Mouse (Mus musculus): ENCODE data around the gene Crim1. TPM values are rescaled to one million over a fixed set of nuclear protein-coding genes. Genes with fewer than 3 reads are reported as not detected.
A peak's percentile ranks its signal among the peaks of the same experiment; 100 is the strongest.

Crim1 gene
- polyA plus RNA-seq, 1 experiment from 2014 or later, result 8.4 TPM

- 58% methylated on average over 3 of the region's 3 CpGs for WGBS
- no peak for ATAC-seq (replicated peaks; ENCODE audit: low FRiP score, low read depth)
- H3K4me2 ChIP-seq (ENCODE audit: low read length), result no peak overlapping the region
- H3K27ac ChIP-seq, result no peak overlapping the region
- no peak for TF ChIP-seq CTCF (IDR thresholded peaks at IDR 0.05; ENCODE audit: low read depth)
- no peaks in the 10 kb centered on the region for H3K9me3 ChIP-seq (replicated peaks; ENCODE audit: low read length)
- H3K27me3 ChIP-seq (ENCODE audit: insufficient read depth, low read length), result no peaks in the 10 kb centered on the region
- H3K4me3 ChIP-seq (replicated peaks; ENCODE audit: low read depth, low read length), result no peak overlapping the region
- DNase-seq (ENCODE audit: low spot score), result no peak
- no peak overlapping the region for H3K9ac ChIP-seq (ENCODE audit: low read depth, low read length)
- H3K4me1 ChIP-seq (replicated peaks; ENCODE audit: insufficient read depth, low read length), result peaks cover 26% of the 10 kb centered on the region
- H3K36me3 ChIP-seq (ENCODE audit: insufficient read depth, low read length), result no peaks in the 10 kb centered on the region
Measured at GRCm38 (mm10) chr17:78207246-78207645, 7.2 kb downstream of the Crim1 start.

- Histone ChIP-seq H3K27ac (no peak overlapping the region), H3K9ac (ENCODE audit: low read depth, low read length) (no peak overlapping the region), H3K27me3 (ENCODE audit: insufficient read depth, low read length) (no peaks in the 10 kb centered on the region), H3K4me2 (ENCODE audit: low read length) (no peak overlapping the region), H3K9me3 (replicated peaks; ENCODE audit: low read length) (no peaks in the 10 kb centered on the region), H3K36me3 (ENCODE audit: insufficient read depth, low read length) (no peaks in the 10 kb centered on the region), H3K4me3 (replicated peaks; ENCODE audit: low read depth, low read length) (no peak overlapping the region), H3K4me1 (replicated peaks; ENCODE audit: insufficient read depth, low read length) (peaks cover 33% of the 10 kb centered on the region)
- TF ChIP-seq CTCF (IDR thresholded peaks at IDR 0.05; ENCODE audit: low read depth), result no peak
- 46% methylated on average over 3 of the region's 3 CpGs for WGBS
- DNase-seq (ENCODE audit: low spot score) (no peak), ATAC-seq (replicated peaks; ENCODE audit: low FRiP score, low read depth) (no peak)
Measured at GRCm38 (mm10) chr17:78208805-78209204, 8.8 kb downstream of the Crim1 start.

GRCm38 (mm10) chr17:78209646-78210045, 9.6 kb downstream of the Crim1 start:
- Histone ChIP-seq H3K27me3 (ENCODE audit: insufficient read depth, low read length) (no peaks in the 10 kb centered on the region), H3K27ac (no peak overlapping the region), H3K4me1 (replicated peaks; ENCODE audit: insufficient read depth, low read length) (peaks cover 39% of the 10 kb centered on the region), H3K4me2 (ENCODE audit: low read length) (no peak overlapping the region), H3K9me3 (replicated peaks; ENCODE audit: low read length) (no peaks in the 10 kb centered on the region), H3K36me3 (ENCODE audit: insufficient read depth, low read length) (no peaks in the 10 kb centered on the region), H3K4me3 (replicated peaks; ENCODE audit: low read depth, low read length) (no peak overlapping the region), H3K9ac (ENCODE audit: low read depth, low read length) (no peak overlapping the region)
- DNase-seq (ENCODE audit: low spot score) (no peak), ATAC-seq (replicated peaks; ENCODE audit: low FRiP score, low read depth) (no peak)
- no peak for TF ChIP-seq CTCF (IDR thresholded peaks at IDR 0.05; ENCODE audit: low read depth)
- WGBS, result 81% methylated on average over 2 of the region's 2 CpGs

GRCm38 (mm10) chr17:78211881-78212280, 11.8 kb downstream of the Crim1 start:
- H3K4me1 ChIP-seq (replicated peaks; ENCODE audit: insufficient read depth, low read length), result peaks cover 43% of the 10 kb centered on the region
- WGBS, result 61% methylated on average over 5 of the region's 5 CpGs

GRCm38 (mm10) chr17:78213128-78213527, 13.1 kb downstream of the Crim1 start:
- no peak overlapping the region for H3K4me3 ChIP-seq (replicated peaks; ENCODE audit: low read depth, low read length)
- H3K4me1 ChIP-seq (replicated peaks; ENCODE audit: insufficient read depth, low read length), result peaks cover 34% of the 10 kb centered on the region
- no peaks in the 10 kb centered on the region for H3K36me3 ChIP-seq (ENCODE audit: insufficient read depth, low read length)
- ATAC-seq (replicated peaks; ENCODE audit: low FRiP score, low read depth), result peak; percentile 75; the same call in 1 of the 2 replicates
- no peak for DNase-seq (ENCODE audit: low spot score)
- WGBS, result 38% methylated on average over 6 of the region's 6 CpGs
- H3K27me3 ChIP-seq (ENCODE audit: insufficient read depth, low read length), result no peaks in the 10 kb centered on the region
- H3K4me2 ChIP-seq (ENCODE audit: low read length), result peak overlapping the region; percentile 21; the same call in 1 of the 2 replicates
- H3K9ac ChIP-seq (ENCODE audit: low read depth, low read length), result no peak overlapping the region
- no peaks in the 10 kb centered on the region for H3K9me3 ChIP-seq (replicated peaks; ENCODE audit: low read length)
- no peak for TF ChIP-seq CTCF (IDR thresholded peaks at IDR 0.05; ENCODE audit: low read depth)
- peak overlapping the region; percentile 50; the same call in 1 of the 2 replicates for H3K27ac ChIP-seq

More at GRCm38 (mm10) chr17:78211881-78212280, 11.8 kb downstream of the Crim1 start:
- DNase-seq (ENCODE audit: low spot score) (no peak), ATAC-seq (replicated peaks; ENCODE audit: low FRiP score, low read depth) (no peak)
- H3K27ac ChIP-seq, result no peak overlapping the region
- no peaks in the 10 kb centered on the region for H3K9me3 ChIP-seq (replicated peaks; ENCODE audit: low read length)
- H3K4me3 ChIP-seq (replicated peaks; ENCODE audit: low read depth, low read length), result no peak overlapping the region
- no peak overlapping the region for H3K9ac ChIP-seq (ENCODE audit: low read depth, low read length)
- H3K27me3 ChIP-seq (ENCODE audit: insufficient read depth, low read length), result no peaks in the 10 kb centered on the region
- H3K36me3 ChIP-seq (ENCODE audit: insufficient read depth, low read length), result no peaks in the 10 kb centered on the region
- TF ChIP-seq CTCF (IDR thresholded peaks at IDR 0.05; ENCODE audit: low read depth), result no peak
- H3K4me2 ChIP-seq (ENCODE audit: low read length), result no peak overlapping the region

- no peak for TF ChIP-seq CTCF (IDR thresholded peaks at IDR 0.05; ENCODE audit: low read depth)
- no peak for ATAC-seq (replicated peaks; ENCODE audit: low FRiP score, low read depth)
Measured at GRCm38 (mm10) chr17:78216526-78216925, 16.5 kb downstream of the Crim1 start.

GRCm38 (mm10) chr17:78217406-78217805, 17.4 kb downstream of the Crim1 start:
- no peaks in the 10 kb centered on the region for H3K9me3 ChIP-seq (replicated peaks; ENCODE audit: low read length)
- no peak overlapping the region for H3K4me3 ChIP-seq (replicated peaks; ENCODE audit: low read depth, low read length)
- WGBS, result 45% methylated on average over 6 of the region's 6 CpGs
- DNase-seq (ENCODE audit: low spot score), result no peak
- ATAC-seq (replicated peaks; ENCODE audit: low FRiP score, low read depth), result no peak
- H3K4me2 ChIP-seq (ENCODE audit: low read length), result no peak overlapping the region
- no peaks in the 10 kb centered on the region for H3K27me3 ChIP-seq (ENCODE audit: insufficient read depth, low read length)
- no peak for TF ChIP-seq CTCF (IDR thresholded peaks at IDR 0.05; ENCODE audit: low read depth)
- no peak overlapping the region for H3K9ac ChIP-seq (ENCODE audit: low read depth, low read length)
- no peaks in the 10 kb centered on the region for H3K36me3 ChIP-seq (ENCODE audit: insufficient read depth, low read length)
- H3K27ac ChIP-seq, result no peak overlapping the region
- peaks cover 53% of the 10 kb centered on the region for H3K4me1 ChIP-seq (replicated peaks; ENCODE audit: insufficient read depth, low read length)

More at GRCm38 (mm10) chr17:78216526-78216925, 16.5 kb downstream of the Crim1 start:
- H3K4me3 ChIP-seq (replicated peaks; ENCODE audit: low read depth, low read length), result no peak overlapping the region
- no peak overlapping the region for H3K4me2 ChIP-seq (ENCODE audit: low read length)
- H3K27me3 ChIP-seq (ENCODE audit: insufficient read depth, low read length), result no peaks in the 10 kb centered on the region
- H3K4me1 ChIP-seq (replicated peaks; ENCODE audit: insufficient read depth, low read length), result peaks cover 46% of the 10 kb centered on the region
- H3K27ac ChIP-seq, result peak overlapping the region; percentile 47; the same call in 1 of the 2 replicates
- no peak overlapping the region for H3K9ac ChIP-seq (ENCODE audit: low read depth, low read length)
- no peaks in the 10 kb centered on the region for H3K9me3 ChIP-seq (replicated peaks; ENCODE audit: low read length)
- H3K36me3 ChIP-seq (ENCODE audit: insufficient read depth, low read length), result no peaks in the 10 kb centered on the region
- no peak for DNase-seq (ENCODE audit: low spot score)
- WGBS, result 49% methylated on average over 3 of the region's 3 CpGs

All from kidney, postnatal 0 days (tissue).